Mouse (Mus musculus) myocyte (in vitro differentiated cells): ENCODE data around the gene Pdlim7.

Experiments
- CEBPB ChIP-seq: IDR thresholded peaks from 2 replicates; pipeline ENCODE4 v1.6.1; 2011; ENCODE audit warnings: mild to moderate bottlenecking, moderate library complexity; ENCODE audit not compliant: poor library complexity, insufficient read depth, severe bottlenecking
- POLR2A ChIP-seq: IDR thresholded peaks from one replicate; pipeline ENCODE4 v1.6.1; 2011; ENCODE audit warnings: low read depth, mild to moderate bottlenecking, control low read depth, moderate library complexity; ENCODE audit not compliant: insufficient read length
- POLR2AphosphoS2 ChIP-seq: IDR thresholded peaks from one replicate; pipeline ENCODE4 v1.6.1; 2011; ENCODE audit warnings: low read depth, control low read depth; ENCODE audit not compliant: insufficient read length
- TCF12 ChIP-seq: IDR thresholded peaks from one replicate; pipeline ENCODE4 v1.6.1; 2011; ENCODE audit warnings: mild to moderate bottlenecking, control low read depth; ENCODE audit not compliant: poor library complexity, insufficient read depth, severe bottlenecking
- USF1 ChIP-seq: IDR thresholded peaks from one replicate; pipeline ENCODE4 v1.6.1; 2011; ENCODE audit warnings: low read depth, mild to moderate bottlenecking, control low read depth, moderate library complexity

GRCm38 (mm10) chr13:55511492-55511861 lies 2.0 kb downstream of the Pdlim7 start:
- TF ChIP-seq POLR2AphosphoS2 (peak; percentile 44), USF1 (no peak), TCF12 (no peak), CEBPB (no peak), POLR2A (no peak)
